In the genomic region with DNA sequence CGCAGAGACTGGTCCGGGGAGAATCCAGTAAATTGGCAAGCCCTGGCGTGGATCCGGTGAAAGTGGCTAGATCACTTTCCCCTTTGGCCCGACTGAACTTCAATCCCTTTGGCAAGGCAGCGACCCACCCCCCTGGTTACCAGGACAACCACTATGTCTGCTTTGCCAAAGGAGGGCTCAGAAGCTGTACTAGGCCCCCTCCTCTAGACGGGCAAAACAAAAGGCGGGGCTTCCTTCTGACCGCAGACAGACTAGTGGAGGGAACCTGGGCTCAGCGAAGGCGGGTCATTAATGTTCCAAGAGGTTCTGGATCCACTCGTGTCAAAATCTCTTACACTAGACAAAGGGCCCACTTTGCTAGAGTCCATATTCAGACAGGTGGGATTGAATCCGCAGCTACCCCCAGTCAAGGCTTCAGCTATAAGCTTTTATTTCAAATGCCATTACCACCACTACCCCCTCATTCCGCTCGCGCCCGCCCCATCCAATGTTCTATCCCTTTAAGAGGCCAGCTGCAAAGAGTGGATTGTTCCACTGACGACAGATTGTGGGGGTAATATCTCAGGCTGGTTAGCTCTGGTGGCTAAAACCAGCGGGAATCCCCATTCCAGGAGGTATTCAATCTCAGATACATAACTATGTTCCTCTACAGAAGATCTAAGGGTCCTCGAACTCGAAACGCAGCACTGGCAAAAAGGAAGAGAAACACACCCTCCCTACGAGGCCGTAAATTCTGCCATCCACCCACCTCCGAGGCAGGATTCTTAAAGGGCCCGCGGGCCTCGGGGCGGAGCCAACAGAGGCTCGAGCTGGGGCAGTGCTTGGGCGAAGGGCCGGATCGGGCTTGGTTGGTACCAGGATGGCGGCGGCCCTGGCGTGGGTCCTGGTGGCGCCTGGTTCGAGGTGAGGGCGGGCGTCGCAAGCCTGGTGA, we compare ENCODE assay signal across 8 mouse cellular contexts. TPM values are rescaled to one million over a fixed set of nuclear protein-coding genes. Genes with fewer than 3 reads are reported as not detected.
DNase-seq lines count a peak whose midpoint lies in the region; ATAC-seq and TF ChIP-seq lines count a peak whose summit lies in the region.

No protein-coding gene starts in this region.

- peaks cover 12% of the 10 kb centered on the region for H3K36me3 ChIP-seq in ES-Bruce4 (ENCODE audit: control insufficient read depth, insufficient read depth, low read length, poor library complexity, severe bottlenecking)
- H3K36me3 ChIP-seq in forebrain, embryonic 13.5 days (ENCODE audit: poor library complexity, severe bottlenecking), result peaks cover 55% of the 10 kb centered on the region
- H3K36me3 ChIP-seq in neural tube, embryonic 15.5 days, result peaks cover 39% of the 10 kb centered on the region
- no peaks in the 10 kb centered on the region for H3K36me3 ChIP-seq in testis, adult 2 months (ENCODE audit: control insufficient read depth, insufficient read depth, low read length)

- under 1% methylated on average over 41 of the region's 41 CpGs for WGBS in forebrain, embryonic 13.5 days
- WGBS in lung, adult 2 months, result under 1% methylated on average over 41 of the region's 41 CpGs
- under 1% methylated on average over 41 of the region's 41 CpGs for WGBS in neural tube, embryonic 15.5 days

- peak; percentile 91 for DNase-seq in heart, postnatal 10 days
- peak; percentile 87 to 94 for DNase-seq in kidney, postnatal 4 days
- DNase-seq in lung, adult 2 months, result peak; percentile 85

- H3K9me3 ChIP-seq in ES-Bruce4 (replicated peaks; ENCODE audit: control insufficient read depth, insufficient read depth, low read length, poor library complexity, severe bottlenecking), result no peaks in the 10 kb centered on the region
- H3K9me3 ChIP-seq in forebrain, embryonic 13.5 days (replicated peaks), result no peaks in the 10 kb centered on the region
- H3K9me3 ChIP-seq in neural tube, embryonic 15.5 days (replicated peaks), result no peaks in the 10 kb centered on the region

- no peak overlapping the region; the same call in 1 of the 2 replicates for H3K27ac ChIP-seq in ES-Bruce4 (ENCODE audit: insufficient read depth, low read length)
- H3K27ac ChIP-seq in forebrain, embryonic 13.5 days, result peak overlapping the region; percentile 87
- peak overlapping the region; percentile 91 for H3K27ac ChIP-seq in neural tube, embryonic 15.5 days (replicated peaks)
- H3K27ac ChIP-seq in testis, adult 2 months (ENCODE audit: control insufficient read depth, insufficient read depth, low read depth, low read length), result peak overlapping the region; percentile 91

- peak overlapping the region; percentile 95 for H3K4me2 ChIP-seq in forebrain, embryonic 13.5 days
- H3K4me2 ChIP-seq in neural tube, embryonic 15.5 days, result peak overlapping the region; percentile 69

- peak overlapping the region; percentile 87 for H3K9ac ChIP-seq in ES-Bruce4 (ENCODE audit: low read depth, poor library complexity, severe bottlenecking)
- H3K9ac ChIP-seq in forebrain, embryonic 13.5 days, result peak overlapping the region; percentile 89
- peak overlapping the region; percentile 86 for H3K9ac ChIP-seq in neural tube, embryonic 15.5 days (replicated peaks)

- H3K4me1 ChIP-seq in ES-Bruce4 (ENCODE audit: control insufficient read depth, insufficient read depth, low read length), result peaks cover 2% of the 10 kb centered on the region
- peaks cover 64% of the 10 kb centered on the region for H3K4me1 ChIP-seq in forebrain, embryonic 13.5 days
- H3K4me1 ChIP-seq in lung, adult 2 months (ENCODE audit: control insufficient read depth, insufficient read depth, low read length), result peaks cover 20% of the 10 kb centered on the region
- H3K4me1 ChIP-seq in neural tube, embryonic 15.5 days, result peaks cover 61% of the 10 kb centered on the region
- H3K4me1 ChIP-seq in testis, adult 2 months (ENCODE audit: control insufficient read depth, insufficient read depth, low read length), result peaks cover 28% of the 10 kb centered on the region

- no peaks in the 10 kb centered on the region for H3K27me3 ChIP-seq in ES-Bruce4 (ENCODE audit: control insufficient read depth, insufficient read depth, low read length, poor library complexity, severe bottlenecking)
- H3K27me3 ChIP-seq in forebrain, embryonic 13.5 days, result no peaks in the 10 kb centered on the region
- H3K27me3 ChIP-seq in neural tube, embryonic 15.5 days (replicated peaks), result no peaks in the 10 kb centered on the region
- H3K27me3 ChIP-seq in testis, adult 2 months (ENCODE audit: control insufficient read depth, insufficient read depth, low read length), result no peaks in the 10 kb centered on the region

- ATAC-seq in cerebellum, adult (ENCODE audit: insufficient number of reproducible peaks, low FRiP score, low TSS enrichment), result peak; percentile 66; the same call in 1 of the 2 replicates
- ATAC-seq in forebrain, embryonic 13.5 days, result peak; percentile 88
- ATAC-seq in neural tube, embryonic 15.5 days (ENCODE audit: low FRiP score), result peak; percentile 89

- no peak for TF ChIP-seq POLR2A in ES-Bruce4 (IDR thresholded peaks at IDR 0.05; ENCODE audit: insufficient read depth, low read length)
- no peak; the same call in 1 of the 2 replicates for TF ChIP-seq POLR2A in lung, adult 2 months (IDR thresholded peaks at IDR 0.05; ENCODE audit: borderline replicate concordance, extremely low read depth, low read depth, low read length)
- 0 out of 2 replicates have a peak, but pooled peaks have one; percentile 21 for TF ChIP-seq POLR2A in testis, adult 2 months (IDR thresholded peaks at IDR 0.05; ENCODE audit: control insufficient read depth, low read depth, low read length)

- intact Hi-C loops in heart, postnatal 10 days (cut with DNase I), result no loop called here

- no peak for TF ChIP-seq EP300 in ES-Bruce4 (IDR thresholded peaks at IDR 0.05; ENCODE audit: insufficient read depth, low read depth, low read length)

- no peak for TF ChIP-seq CTCF in ES-Bruce4 (IDR thresholded peaks at IDR 0.05; ENCODE audit: low read depth, low read length)
- no peak for TF ChIP-seq CTCF in lung, adult 2 months (IDR thresholded peaks at IDR 0.05; ENCODE audit: insufficient read depth, low read length)
- no peak for TF ChIP-seq CTCF in testis, adult 2 months (IDR thresholded peaks at IDR 0.05; ENCODE audit: control insufficient read depth, insufficient read depth, insufficient replicate concordance, low read depth, low read length)

- peak overlapping the region; percentile 81 for H3K4me3 ChIP-seq in ES-Bruce4 (ENCODE audit: low read depth, low read length)
- peak overlapping the region; percentile 79 for H3K4me3 ChIP-seq in forebrain, embryonic 13.5 days
- H3K4me3 ChIP-seq in lung, adult 2 months (replicated peaks; ENCODE audit: extremely low read depth, low read depth, low read length), result peak overlapping the region; percentile 91
- peak overlapping the region; percentile 85 for H3K4me3 ChIP-seq in neural tube, embryonic 15.5 days (replicated peaks)
- H3K4me3 ChIP-seq in testis, adult 2 months (ENCODE audit: control insufficient read depth, low read depth, low read length), result peak overlapping the region; percentile 93

RNA-seq across cellular contexts. Expression of gene Hyal2, which starts 0.9 kb away (rescaled TPM):
- 38.4 and 38.7 TPM in 2 replicates for polyA plus RNA-seq in ES-Bruce4 (2011; ENCODE audit: insufficient read depth, insufficient read length, low read depth, missing spikeins)
- polyA plus RNA-seq in forebrain, embryonic 13.5 days (2015; fragmentation: Nextera tagmentation; extraction: Ambion mirVana), result 85.4 and 99.5 TPM in 2 replicates
- 10 to 100 TPM; 47.0 to 56.0 TPM for total RNA-seq in heart, postnatal 10 days (2021)
- polyA plus RNA-seq in lung, adult 2 months (2012; rRNA removed), result 235 and 342 TPM in 2 replicates
- polyA plus RNA-seq in neural tube, embryonic 15.5 days (2015; fragmentation: Nextera tagmentation; extraction: Ambion mirVana), result 56.0 and 57.3 TPM in 2 replicates
- 6.4 and 6.5 TPM in 2 replicates for polyA plus RNA-seq in testis, adult 2 months (2012; rRNA removed)

RNA-seq across cellular contexts. Expression of gene Tusc2, which starts 5.5 kb away (rescaled TPM):
- 23.5 and 25.3 TPM in 2 replicates for polyA plus RNA-seq in ES-Bruce4 (2011; ENCODE audit: insufficient read depth, insufficient read length, low read depth, missing spikeins)
- polyA plus RNA-seq in forebrain, embryonic 13.5 days (2015; fragmentation: Nextera tagmentation; extraction: Ambion mirVana), result 80.7 and 84.8 TPM in 2 replicates
- 10 to 100 TPM; 25.7 to 26.8 TPM for total RNA-seq in heart, postnatal 10 days (2021)
- polyA plus RNA-seq in lung, adult 2 months (2012; rRNA removed), result 46.0 and 46.7 TPM in 2 replicates
- 112 and 125 TPM in 2 replicates for polyA plus RNA-seq in neural tube, embryonic 15.5 days (2015; fragmentation: Nextera tagmentation; extraction: Ambion mirVana)
- polyA plus RNA-seq in testis, adult 2 months (2012; rRNA removed), result 28.4 and 31.7 TPM in 2 replicates

RNA-seq across cellular contexts. Expression of gene Hyal1, which starts 8.1 kb away (rescaled TPM):
- 25.8 and 29.7 TPM in 2 replicates for polyA plus RNA-seq in ES-Bruce4 (2011; ENCODE audit: insufficient read depth, insufficient read length, low read depth, missing spikeins)
- 8.4 and 8.5 TPM in 2 replicates for polyA plus RNA-seq in forebrain, embryonic 13.5 days (2015; fragmentation: Nextera tagmentation; extraction: Ambion mirVana)
- 1 to 10 TPM; 3.9 to 5.7 TPM for total RNA-seq in heart, postnatal 10 days (2021)
- polyA plus RNA-seq in lung, adult 2 months (2012; rRNA removed), result 19.6 and 26.5 TPM in 2 replicates
- 8.5 and 11.0 TPM in 2 replicates for polyA plus RNA-seq in neural tube, embryonic 15.5 days (2015; fragmentation: Nextera tagmentation; extraction: Ambion mirVana)
- polyA plus RNA-seq in testis, adult 2 months (2012; rRNA removed), result 4.0 and 5.0 TPM in 2 replicates

RNA-seq across cellular contexts. Expression of gene Naa80, which starts 10.1 kb away (rescaled TPM):
- 18.6 and 21.1 TPM in 2 replicates for polyA plus RNA-seq in ES-Bruce4 (2011; ENCODE audit: insufficient read depth, insufficient read length, low read depth, missing spikeins)
- polyA plus RNA-seq in forebrain, embryonic 13.5 days (2015; fragmentation: Nextera tagmentation; extraction: Ambion mirVana), result 14.5 and 17.9 TPM in 2 replicates
- 10 to 100 TPM; 13.0 to 16.2 TPM for total RNA-seq in heart, postnatal 10 days (2021)
- polyA plus RNA-seq in lung, adult 2 months (2012; rRNA removed), result 87.8 and 91.9 TPM in 2 replicates
- polyA plus RNA-seq in neural tube, embryonic 15.5 days (2015; fragmentation: Nextera tagmentation; extraction: Ambion mirVana), result 16.9 and 19.7 TPM in 2 replicates
- 136 and 139 TPM in 2 replicates for polyA plus RNA-seq in testis, adult 2 months (2012; rRNA removed)

RNA-seq across cellular contexts. Expression of gene Hyal3, which starts 12.0 kb away (rescaled TPM):
- polyA plus RNA-seq in ES-Bruce4 (2011; ENCODE audit: insufficient read depth, insufficient read length, low read depth, missing spikeins), result 1.0 and 2.1 TPM in 2 replicates
- polyA plus RNA-seq in forebrain, embryonic 13.5 days (2015; fragmentation: Nextera tagmentation; extraction: Ambion mirVana), result 1.1 and 1.5 TPM in 2 replicates
- under 1 TPM; 0.41 to 0.79 TPM for total RNA-seq in heart, postnatal 10 days (2021)
- 1.7 and 1.8 TPM in 2 replicates for polyA plus RNA-seq in lung, adult 2 months (2012; rRNA removed)
- 2.0 and 2.2 TPM in 2 replicates for polyA plus RNA-seq in neural tube, embryonic 15.5 days (2015; fragmentation: Nextera tagmentation; extraction: Ambion mirVana)
- polyA plus RNA-seq in testis, adult 2 months (2012; rRNA removed), result 1.6 and 1.8 TPM in 2 replicates
